Mouse (Mus musculus): ENCODE results near the gene Ptpn21. TPM values are rescaled to one million over a fixed set of nuclear protein-coding genes. Genes with fewer than 3 reads are reported as not detected.

The Ptpn21 gene
- polyA plus RNA-seq, 1 experiment from 2014 or later = 8.4 TPM

GRCm38 (mm10) chr12:98679906-98680305 is 57.3 kb downstream of the Ptpn21 start:
- peaks cover 5% of the 10 kb centered on the region; the same call in 1 of the 2 replicates for H3K36me3 ChIP-seq (ENCODE audit: control insufficient read depth, insufficient read depth, low read length)
- H3K9ac ChIP-seq (ENCODE audit: low read length) = no peak overlapping the region
- WGBS = 91% methylated on average over 15 of the region's 15 CpGs
- ATAC-seq (ENCODE audit: low FRiP score) = no peak
- no peaks in the 10 kb centered on the region for H3K4me1 ChIP-seq (ENCODE audit: control insufficient read depth, insufficient read depth, low read length)
- no peak overlapping the region for H3K27ac ChIP-seq (ENCODE audit: low read depth, low read length)
- no peaks in the 10 kb centered on the region for H3K9me3 ChIP-seq (ENCODE audit: control insufficient read depth, low read length)
- H3K4me3 ChIP-seq (ENCODE audit: low read depth, low read length) = no peak overlapping the region
- no peak for DNase-seq (ENCODE audit: low spot score, missing footprints)
- H3K4me2 ChIP-seq = no peak overlapping the region
- H3K27me3 ChIP-seq (ENCODE audit: control insufficient read depth, insufficient read depth, low read length) = no peaks in the 10 kb centered on the region

GRCm38 (mm10) chr12:98677336-98677735 is 59.9 kb downstream of the Ptpn21 start:
- ATAC-seq (ENCODE audit: low FRiP score) = no peak
- DNase-seq (ENCODE audit: low spot score, missing footprints) = no peak
- H3K9ac ChIP-seq (ENCODE audit: low read length) = no peak overlapping the region
- no peak overlapping the region for H3K27ac ChIP-seq (ENCODE audit: low read depth, low read length)
- H3K4me3 ChIP-seq (ENCODE audit: low read depth, low read length) = no peak overlapping the region
- H3K36me3 ChIP-seq (ENCODE audit: control insufficient read depth, insufficient read depth, low read length) = peaks cover 5% of the 10 kb centered on the region; the same call in 1 of the 2 replicates
- H3K4me1 ChIP-seq (ENCODE audit: control insufficient read depth, insufficient read depth, low read length) = no peaks in the 10 kb centered on the region
- no peak overlapping the region for H3K4me2 ChIP-seq
- H3K9me3 ChIP-seq (ENCODE audit: control insufficient read depth, low read length) = no peaks in the 10 kb centered on the region
- H3K27me3 ChIP-seq (ENCODE audit: control insufficient read depth, insufficient read depth, low read length) = no peaks in the 10 kb centered on the region
- WGBS = 64% methylated on average over 14 of the region's 14 CpGs

GRCm38 (mm10) chr12:98676861-98677260 is 60.3 kb downstream of the Ptpn21 start:
- WGBS = 93% methylated on average over 6 of the region's 6 CpGs
- DNase-seq (ENCODE audit: low spot score, missing footprints) = no peak

GRCm38 (mm10) chr12:98674627-98675143 is 62.5 kb downstream of the Ptpn21 start:
- H3K9me3 ChIP-seq (ENCODE audit: control insufficient read depth, low read length) = no peaks in the 10 kb centered on the region
- H3K27ac ChIP-seq (ENCODE audit: low read depth, low read length) = no peak overlapping the region; the same call in 1 of the 2 replicates
- ATAC-seq (ENCODE audit: low FRiP score) (peak; percentile 85), DNase-seq (ENCODE audit: low spot score, missing footprints) (peak; percentile 95)
- H3K27me3 ChIP-seq (ENCODE audit: control insufficient read depth, insufficient read depth, low read length) = no peaks in the 10 kb centered on the region
- H3K36me3 ChIP-seq (ENCODE audit: control insufficient read depth, insufficient read depth, low read length) = 0 out of 2 replicates have a peak, but pooled peaks cover 2% of the 10 kb centered on the region
- peak overlapping the region; percentile 40 for H3K9ac ChIP-seq (ENCODE audit: low read length)
- H3K4me1 ChIP-seq (ENCODE audit: control insufficient read depth, insufficient read depth, low read length) = no peaks in the 10 kb centered on the region
- no peak overlapping the region for H3K4me3 ChIP-seq (ENCODE audit: low read depth, low read length)
- 10% methylated on average over 9 of the region's 9 CpGs for WGBS
- 0 out of 2 replicates have a peak overlapping the region, but pooled peaks have one; percentile 32 for H3K4me2 ChIP-seq

More at GRCm38 (mm10) chr12:98676861-98677260, 60.3 kb downstream of the Ptpn21 start:
- Histone ChIP-seq H3K9ac (ENCODE audit: low read length) (no peak overlapping the region), H3K4me2 (no peak overlapping the region), H3K27me3 (ENCODE audit: control insufficient read depth, insufficient read depth, low read length) (no peaks in the 10 kb centered on the region), H3K4me1 (ENCODE audit: control insufficient read depth, insufficient read depth, low read length) (no peaks in the 10 kb centered on the region), H3K9me3 (ENCODE audit: control insufficient read depth, low read length) (no peaks in the 10 kb centered on the region), H3K4me3 (ENCODE audit: low read depth, low read length) (no peak overlapping the region), H3K36me3 (ENCODE audit: control insufficient read depth, insufficient read depth, low read length) (peaks cover 5% of the 10 kb centered on the region; the same call in 1 of the 2 replicates), H3K27ac (ENCODE audit: low read depth, low read length) (no peak overlapping the region)
- no peak for ATAC-seq (ENCODE audit: low FRiP score)

- Histone ChIP-seq H3K9ac (ENCODE audit: low read length) (no peak overlapping the region), H3K27ac (ENCODE audit: low read depth, low read length) (no peak overlapping the region), H3K27me3 (ENCODE audit: control insufficient read depth, insufficient read depth, low read length) (no peaks in the 10 kb centered on the region), H3K36me3 (ENCODE audit: control insufficient read depth, insufficient read depth, low read length) (0 out of 2 replicates have a peak, but pooled peaks cover under 1% of the 10 kb centered on the region), H3K9me3 (ENCODE audit: control insufficient read depth, low read length) (no peaks in the 10 kb centered on the region), H3K4me2 (no peak overlapping the region), H3K4me3 (ENCODE audit: low read depth, low read length) (no peak overlapping the region), H3K4me1 (ENCODE audit: control insufficient read depth, insufficient read depth, low read length) (no peaks in the 10 kb centered on the region)
- DNase-seq (ENCODE audit: low spot score, missing footprints) (no peak), ATAC-seq (ENCODE audit: low FRiP score) (no peak)
- WGBS = 61% methylated on average over 6 of the region's 6 CpGs
Measured at GRCm38 (mm10) chr12:98673879-98674278, 63.3 kb downstream of the Ptpn21 start.

GRCm38 (mm10) chr12:98670429-98670828 is 66.8 kb downstream of the Ptpn21 start:
- DNase-seq (ENCODE audit: low spot score, missing footprints) = no peak
- ATAC-seq (ENCODE audit: low FRiP score) = no peak
- H3K4me2 ChIP-seq = no peak overlapping the region
- whole genome bisulfite sequencing = 89% methylated on average over 4 of the region's 4 CpGs
- no peaks in the 10 kb centered on the region for H3K27me3 ChIP-seq (ENCODE audit: control insufficient read depth, insufficient read depth, low read length)
- H3K36me3 ChIP-seq (ENCODE audit: control insufficient read depth, insufficient read depth, low read length) = no peaks in the 10 kb centered on the region
- no peak overlapping the region for H3K9ac ChIP-seq (ENCODE audit: low read length)
- H3K4me3 ChIP-seq (ENCODE audit: low read depth, low read length) = no peak overlapping the region
- H3K27ac ChIP-seq (ENCODE audit: low read depth, low read length) = no peak overlapping the region
- H3K9me3 ChIP-seq (ENCODE audit: control insufficient read depth, low read length) = no peaks in the 10 kb centered on the region
- no peaks in the 10 kb centered on the region for H3K4me1 ChIP-seq (ENCODE audit: control insufficient read depth, insufficient read depth, low read length)

- 91% methylated on average over 5 of the region's 5 CpGs for WGBS
- H3K4me3 ChIP-seq (ENCODE audit: low read depth, low read length) = no peak overlapping the region
- H3K36me3 ChIP-seq (ENCODE audit: control insufficient read depth, insufficient read depth, low read length) = 0 out of 2 replicates have a peak, but pooled peaks cover under 1% of the 10 kb centered on the region
- H3K4me1 ChIP-seq (ENCODE audit: control insufficient read depth, insufficient read depth, low read length) = no peaks in the 10 kb centered on the region
- H3K9ac ChIP-seq (ENCODE audit: low read length) = no peak overlapping the region
- H3K4me2 ChIP-seq = no peak overlapping the region
- H3K27me3 ChIP-seq (ENCODE audit: control insufficient read depth, insufficient read depth, low read length) = no peaks in the 10 kb centered on the region
- ATAC-seq (ENCODE audit: low FRiP score) (no peak), DNase-seq (ENCODE audit: low spot score, missing footprints) (no peak)
- H3K27ac ChIP-seq (ENCODE audit: low read depth, low read length) = no peak overlapping the region
- H3K9me3 ChIP-seq (ENCODE audit: control insufficient read depth, low read length) = no peaks in the 10 kb centered on the region
Measured at GRCm38 (mm10) chr12:98669864-98670263, 67.3 kb downstream of the Ptpn21 start.

GRCm38 (mm10) chr12:98669086-98669485 is 68.1 kb downstream of the Ptpn21 start:
- Histone ChIP-seq H3K9ac (ENCODE audit: low read length) (no peak overlapping the region), H3K4me3 (ENCODE audit: low read depth, low read length) (no peak overlapping the region), H3K36me3 (ENCODE audit: control insufficient read depth, insufficient read depth, low read length) (0 out of 2 replicates have a peak, but pooled peaks cover 2% of the 10 kb centered on the region), H3K4me1 (ENCODE audit: control insufficient read depth, insufficient read depth, low read length) (no peaks in the 10 kb centered on the region), H3K27me3 (ENCODE audit: control insufficient read depth, insufficient read depth, low read length) (no peaks in the 10 kb centered on the region), H3K4me2 (no peak overlapping the region), H3K9me3 (ENCODE audit: control insufficient read depth, low read length) (no peaks in the 10 kb centered on the region), H3K27ac (ENCODE audit: low read depth, low read length) (no peak overlapping the region)
- WGBS = 93% methylated on average over 10 of the region's 10 CpGs
- DNase-seq (ENCODE audit: low spot score, missing footprints) (no peak), ATAC-seq (ENCODE audit: low FRiP score) (no peak)

GRCm38 (mm10) chr12:98668132-98668814 is 68.9 kb downstream of the Ptpn21 start:
- no peak for ATAC-seq (ENCODE audit: low FRiP score)

More at GRCm38 (mm10) chr12:98668132-98668814, 68.9 kb downstream of the Ptpn21 start:
- no peak overlapping the region for H3K4me3 ChIP-seq (ENCODE audit: low read depth, low read length)
- no peak for DNase-seq (ENCODE audit: low spot score, missing footprints)
- no peaks in the 10 kb centered on the region for H3K4me1 ChIP-seq (ENCODE audit: control insufficient read depth, insufficient read depth, low read length)
- H3K27me3 ChIP-seq (ENCODE audit: control insufficient read depth, insufficient read depth, low read length) = no peaks in the 10 kb centered on the region
- no peak overlapping the region for H3K4me2 ChIP-seq
- 0 out of 2 replicates have a peak, but pooled peaks cover 2% of the 10 kb centered on the region for H3K36me3 ChIP-seq (ENCODE audit: control insufficient read depth, insufficient read depth, low read length)
- WGBS = 86% methylated on average over 10 of the region's 10 CpGs
- H3K27ac ChIP-seq (ENCODE audit: low read depth, low read length) = no peak overlapping the region
- H3K9me3 ChIP-seq (ENCODE audit: control insufficient read depth, low read length) = no peaks in the 10 kb centered on the region
- no peak overlapping the region for H3K9ac ChIP-seq (ENCODE audit: low read length)

Measured in midbrain, embryonic 11.5 days (tissue).